Mouse (Mus musculus): Measurements from ENCODE around the gene Zfp366.
"Not testable (repeated sequence)": the region's sequence is repeated elsewhere in the genome, so short reads cannot be mapped to it uniquely, and the experiment has no call there.

Gene Zfp366

GRCm38 (mm10) chr13:99184155-99184886 lies at the start of gene Zfp366:
TSS of gene Zfp366 (plus strand) at chr13:99184823.
- no peak for DNase-seq (ENCODE audit: low read depth, low spot score)

- no peak for DNase-seq (ENCODE audit: low read depth, low spot score)
Measured at GRCm38 (mm10) chr13:99138351-99139255, 46.0 kb upstream of the Zfp366 start.

DNA sequence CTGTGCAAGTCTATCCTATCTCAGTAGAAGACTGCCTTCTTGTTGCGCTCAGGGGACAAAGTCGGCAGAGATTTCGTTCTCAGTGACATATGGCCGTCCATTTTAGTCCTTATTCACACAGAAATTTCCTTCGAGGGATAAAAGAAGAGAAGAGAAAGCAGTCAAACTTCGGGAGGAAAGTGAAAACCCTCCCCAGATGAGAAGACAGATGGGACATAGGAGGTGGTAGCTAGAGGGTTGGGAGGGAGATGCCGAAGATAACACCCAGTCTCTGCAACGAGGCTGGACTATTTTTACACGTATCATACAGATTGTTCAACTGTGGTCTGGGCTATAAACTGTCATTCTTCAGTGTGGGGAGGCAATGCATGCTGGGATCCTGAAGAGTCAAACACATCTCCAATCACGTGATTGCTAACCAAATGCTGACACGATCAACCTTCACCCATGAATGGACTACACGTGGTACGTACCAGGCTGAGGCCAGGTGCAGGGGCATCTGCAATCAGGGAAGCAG lies 38.2 kb upstream of the Zfp366 start:
- no peak for DNase-seq (ENCODE audit: low read depth, low spot score)

DNA sequence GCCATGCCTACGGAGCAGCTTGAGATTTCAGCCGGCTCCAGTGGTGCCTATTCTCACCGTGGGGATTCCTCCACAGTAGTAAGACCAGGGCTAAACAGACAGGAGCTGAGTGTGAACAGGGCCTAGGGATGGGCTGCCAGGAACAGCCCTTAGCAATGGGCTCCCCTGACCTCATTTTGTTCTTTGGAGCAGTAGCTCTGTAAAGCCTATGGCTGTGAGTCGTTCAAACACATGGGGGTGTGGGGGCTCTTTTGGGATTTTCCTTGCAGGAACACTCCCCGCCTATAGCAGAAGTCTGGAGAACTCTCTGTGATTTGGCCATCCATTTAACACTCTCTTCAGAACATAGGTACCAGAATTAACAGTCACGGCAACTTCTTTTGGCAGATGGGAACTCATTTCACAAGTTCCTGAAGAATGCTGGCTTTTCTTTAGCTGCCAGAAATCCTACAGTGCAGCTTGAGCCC lies 36.9 kb upstream of the Zfp366 start:
- DNase-seq (ENCODE audit: low read depth, low spot score): no peak

- no peak for DNase-seq (ENCODE audit: low read depth, low spot score)
Measured at GRCm38 (mm10) chr13:99149551-99150305, 34.9 kb upstream of the Zfp366 start.

- DNase-seq (ENCODE audit: low read depth, low spot score): no peak
Measured at GRCm38 (mm10) chr13:99150626-99151025, 34.0 kb upstream of the Zfp366 start.

- no peak for DNase-seq (ENCODE audit: low read depth, low spot score)
Measured at GRCm38 (mm10) chr13:99151121-99151520, 33.5 kb upstream of the Zfp366 start.

GRCm38 (mm10) chr13:99152305-99152930 lies 32.2 kb upstream of the Zfp366 start:
- no peak for DNase-seq (ENCODE audit: low read depth, low spot score)

GRCm38 (mm10) chr13:99157709-99158108 lies 26.9 kb upstream of the Zfp366 start:
- no peak for DNase-seq (ENCODE audit: low read depth, low spot score)

DNA sequence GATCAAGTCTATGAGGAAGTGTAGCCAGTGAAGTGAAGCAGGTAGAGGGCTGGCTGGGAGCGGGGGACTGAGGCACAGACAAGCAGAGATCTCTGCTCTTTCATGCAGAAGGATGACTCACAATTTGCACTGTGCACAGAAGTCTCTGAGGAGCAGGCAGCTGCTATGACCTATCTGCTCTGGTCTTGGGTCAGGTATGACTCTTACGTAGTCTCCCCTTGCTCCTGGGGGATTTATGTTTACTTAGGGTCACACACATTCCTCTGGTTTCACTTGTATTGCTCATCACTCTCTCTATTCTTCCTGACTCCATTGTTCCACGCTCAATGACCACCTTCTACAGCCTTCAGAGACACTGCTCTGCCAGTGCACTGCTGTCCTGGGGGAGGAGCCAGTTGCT lies 25.9 kb upstream of the Zfp366 start:
- DNase-seq (ENCODE audit: low read depth, low spot score): no peak

DNA sequence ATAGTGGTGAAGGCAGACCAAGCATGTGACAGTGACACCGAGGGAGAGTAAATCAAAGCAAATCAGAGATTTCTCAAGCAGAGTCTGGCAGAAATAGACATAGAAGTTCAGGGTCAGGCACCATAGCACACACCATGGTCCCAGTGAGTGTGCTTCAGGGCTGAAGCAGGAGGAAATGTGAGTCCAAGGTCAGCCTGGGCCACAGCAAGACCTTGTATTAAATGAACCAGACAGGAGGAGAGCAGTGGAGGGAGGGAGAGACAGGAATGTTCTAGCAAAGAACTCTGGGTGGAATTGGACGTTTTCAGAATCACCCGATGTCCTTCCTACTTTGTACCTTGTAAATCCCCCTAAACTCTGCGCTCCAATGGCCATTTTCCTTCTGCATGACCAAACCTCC lies 21.6 kb upstream of the Zfp366 start:
- no peak for DNase-seq (ENCODE audit: low read depth, low spot score)

GRCm38 (mm10) chr13:99163521-99164359 lies 20.9 kb upstream of the Zfp366 start:
- DNase-seq (ENCODE audit: low read depth, low spot score): no peak

DNA sequence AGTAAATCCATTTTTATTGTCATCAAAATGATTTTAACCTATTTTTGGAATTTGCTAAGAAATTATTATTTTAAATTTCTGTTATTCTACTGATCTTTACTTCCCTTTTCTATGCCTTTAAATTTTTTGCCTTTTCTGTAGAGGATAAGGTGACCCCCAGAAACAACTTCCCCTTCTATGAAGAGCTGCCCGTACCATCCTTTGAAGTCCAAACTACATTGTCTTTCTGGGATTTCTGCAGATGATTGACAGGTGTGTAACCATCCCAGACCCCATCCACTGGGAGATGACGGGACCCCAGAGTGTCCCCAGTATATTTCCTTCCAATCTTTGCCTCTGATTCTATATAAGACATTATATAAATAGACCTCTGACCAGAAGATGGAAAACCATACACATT lies 20.3 kb upstream of the Zfp366 start:
- DNase-seq (ENCODE audit: low read depth, low spot score): no peak

GRCm38 (mm10) chr13:99169401-99169800 lies 15.2 kb upstream of the Zfp366 start:
- DNase-seq (ENCODE audit: low read depth, low spot score): peak; percentile 91

- DNase-seq (ENCODE audit: low read depth, low spot score): peak; percentile 58
Measured at GRCm38 (mm10) chr13:99170337-99170736, 14.3 kb upstream of the Zfp366 start.

DNA sequence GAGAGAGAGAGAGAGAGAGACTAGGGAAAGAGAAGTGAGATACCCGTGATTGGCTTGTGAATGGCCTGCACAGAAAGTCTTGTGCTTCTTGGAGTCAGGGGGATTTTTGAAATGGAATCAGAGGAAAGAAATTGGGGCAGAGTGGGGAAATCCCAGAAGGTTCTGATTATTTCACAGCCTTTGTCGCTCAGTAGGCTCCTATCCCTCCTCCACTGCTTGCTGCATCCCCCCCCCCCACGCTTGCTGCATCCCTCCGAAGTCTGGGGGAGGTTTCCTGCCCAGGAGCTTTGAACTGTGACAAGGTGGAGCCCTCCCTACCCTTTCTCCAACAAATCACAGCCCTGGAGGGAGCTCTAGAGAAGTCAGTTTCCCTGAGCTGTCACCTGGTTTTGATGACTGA lies 10.8 kb upstream of the Zfp366 start:
- no peak for DNase-seq (ENCODE audit: low read depth, low spot score)

GRCm38 (mm10) chr13:99182828-99183227 lies 1.8 kb upstream of the Zfp366 start:
- DNase-seq (ENCODE audit: low read depth, low spot score): not testable (repeated sequence)

GRCm38 (mm10) chr13:99183257-99183895 lies 1.2 kb upstream of the Zfp366 start:
- no peak for DNase-seq (ENCODE audit: low read depth, low spot score)

GRCm38 (mm10) chr13:99185573-99185972 lies 950 bp downstream of the Zfp366 start:
- DNase-seq (ENCODE audit: low read depth, low spot score): peak; percentile 81

Measured in skeletal muscle tissue, adult 2 months (tissue).